Mouse (Mus musculus): ENCODE results near the gene Rassf5. TPM values are rescaled to one million over a fixed set of nuclear protein-coding genes. Genes with fewer than 3 reads are reported as not detected.

The Rassf5 gene
- polyA plus RNA-seq, 1 experiment from 2014 or later: 7.9 TPM

GRCm38 (mm10) chr1:131201391-131201790 lies 43.7 kb downstream of the Rassf5 start:
- no peak for ATAC-seq (ENCODE audit: low FRiP score, low TSS enrichment)
- Histone ChIP-seq H3K9ac (ENCODE audit: low read length) (no peak overlapping the region), H3K4me1 (replicated peaks; ENCODE audit: control insufficient read depth, insufficient read depth) (peaks cover 8% of the 10 kb centered on the region; the same call in 1 of the 2 replicates), H3K36me3 (ENCODE audit: control insufficient read depth, insufficient read depth, low read length) (no peaks in the 10 kb centered on the region), H3K4me2 (replicated peaks; ENCODE audit: low read depth) (no peak overlapping the region), H3K27me3 (ENCODE audit: control insufficient read depth, insufficient read depth, low read length) (no peaks in the 10 kb centered on the region), H3K9me3 (ENCODE audit: control insufficient read depth, low read length) (no peaks in the 10 kb centered on the region), H3K4me3 (ENCODE audit: low read depth, low read length) (no peak overlapping the region), H3K27ac (replicated peaks) (peak overlapping the region; percentile 65)
- 72% methylated on average over 4 of the region's 4 CpGs for WGBS
- DNase-seq (ENCODE audit: low spot score): no peak
- TF ChIP-seq EP300 (optimal IDR thresholded peaks at IDR 0.05) (no peak), CTCF (IDR thresholded peaks at IDR 0.05; ENCODE audit: low read depth) (no peak)

DNA sequence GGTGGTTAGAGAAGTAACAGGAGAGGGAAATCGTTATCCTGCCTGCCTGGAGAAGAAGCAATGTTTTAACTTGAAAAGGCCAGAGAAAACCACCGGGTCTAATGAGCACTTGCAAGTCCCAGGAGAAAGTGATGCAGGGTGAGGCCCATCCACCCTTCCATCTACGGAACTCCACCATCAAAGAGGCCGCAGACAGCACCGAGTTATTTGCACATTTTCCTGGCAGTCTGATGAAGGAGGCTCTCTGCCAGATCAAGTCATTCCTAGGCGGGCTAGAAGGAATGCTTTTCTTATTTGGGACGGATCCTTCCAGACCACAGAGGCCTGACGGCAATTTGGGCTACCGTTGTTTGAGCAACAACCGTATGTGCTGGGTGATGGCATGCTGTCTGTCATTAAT lies 44.5 kb downstream of the Rassf5 start:
- peaks cover 11% of the 10 kb centered on the region for H3K4me1 ChIP-seq (replicated peaks; ENCODE audit: control insufficient read depth, insufficient read depth)
- peak overlapping the region; percentile 65 for H3K27ac ChIP-seq (replicated peaks)
- H3K9ac ChIP-seq (ENCODE audit: low read length): no peak overlapping the region
- TF ChIP-seq CTCF (IDR thresholded peaks at IDR 0.05; ENCODE audit: low read depth) (no peak), EP300 (optimal IDR thresholded peaks at IDR 0.05) (no peak)
- H3K36me3 ChIP-seq (ENCODE audit: control insufficient read depth, insufficient read depth, low read length): no peaks in the 10 kb centered on the region
- 20% methylated on average over 10 of the region's 10 CpGs for WGBS
- no peak overlapping the region for H3K4me2 ChIP-seq (replicated peaks; ENCODE audit: low read depth)
- DNase-seq (ENCODE audit: low spot score) (no peak), ATAC-seq (ENCODE audit: low FRiP score, low TSS enrichment) (no peak)
- H3K27me3 ChIP-seq (ENCODE audit: control insufficient read depth, insufficient read depth, low read length): no peaks in the 10 kb centered on the region
- H3K4me3 ChIP-seq (ENCODE audit: low read depth, low read length): no peak overlapping the region
- H3K9me3 ChIP-seq (ENCODE audit: control insufficient read depth, low read length): no peaks in the 10 kb centered on the region

- ATAC-seq (ENCODE audit: low FRiP score, low TSS enrichment) (peak; percentile 73), DNase-seq (ENCODE audit: low spot score) (peak; percentile 61)
- H3K9ac ChIP-seq (ENCODE audit: low read length): no peak overlapping the region
- 0 out of 2 replicates have a peak overlapping the region, but pooled peaks have one; percentile 5 for H3K4me2 ChIP-seq (replicated peaks; ENCODE audit: low read depth)
- H3K4me3 ChIP-seq (ENCODE audit: low read depth, low read length): no peak overlapping the region; the same call in 1 of the 2 replicates
- TF ChIP-seq EP300 (optimal IDR thresholded peaks at IDR 0.05) (no peak), CTCF (IDR thresholded peaks at IDR 0.05; ENCODE audit: low read depth) (peak; percentile 56)
- no peaks in the 10 kb centered on the region for H3K36me3 ChIP-seq (ENCODE audit: control insufficient read depth, insufficient read depth, low read length)
- H3K9me3 ChIP-seq (ENCODE audit: control insufficient read depth, low read length): no peaks in the 10 kb centered on the region
- 44% methylated on average over 12 of the region's 12 CpGs for WGBS
- H3K4me1 ChIP-seq (replicated peaks; ENCODE audit: control insufficient read depth, insufficient read depth): peaks cover 11% of the 10 kb centered on the region
- H3K27me3 ChIP-seq (ENCODE audit: control insufficient read depth, insufficient read depth, low read length): no peaks in the 10 kb centered on the region
- H3K27ac ChIP-seq (replicated peaks): peak overlapping the region; percentile 65
Measured at GRCm38 (mm10) chr1:131199976-131200375, 45.1 kb downstream of the Rassf5 start.

DNA sequence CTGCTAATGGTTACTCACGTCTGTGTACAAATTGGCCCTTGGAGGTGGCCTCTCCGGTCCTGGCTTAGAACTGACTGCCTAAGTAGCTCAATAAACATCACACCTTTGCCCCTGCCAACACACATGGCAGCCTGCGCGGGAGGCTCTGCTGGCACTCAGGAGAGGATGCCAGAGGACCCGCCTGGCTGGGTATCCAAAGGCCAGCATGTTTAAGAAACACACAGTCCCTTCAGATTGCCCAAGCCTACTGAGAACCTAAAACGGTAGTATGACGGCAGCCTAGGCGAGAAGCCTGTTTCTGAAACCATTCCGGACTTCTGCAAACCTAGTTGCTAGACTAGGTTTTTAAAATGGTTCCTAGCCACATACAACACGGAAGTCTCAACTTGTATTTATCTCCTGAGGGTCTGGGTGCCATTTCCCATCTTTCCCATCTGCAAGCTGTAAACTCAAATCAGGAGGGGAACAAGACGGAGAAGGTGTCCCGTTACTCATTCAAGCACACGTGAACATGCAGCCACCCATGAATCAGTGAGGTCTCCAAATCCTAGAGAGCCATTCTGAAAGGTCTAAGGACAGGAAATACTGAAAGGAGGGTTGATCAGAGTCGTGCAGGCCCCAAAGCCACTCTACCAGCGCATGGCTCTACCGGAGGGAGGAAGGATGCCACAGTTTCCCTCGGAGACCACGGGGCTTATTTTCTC lies 45.8 kb downstream of the Rassf5 start:
- H3K4me3 ChIP-seq (ENCODE audit: low read depth, low read length): no peak overlapping the region; the same call in 1 of the 2 replicates
- DNase-seq (ENCODE audit: low spot score) (no peak), ATAC-seq (ENCODE audit: low FRiP score, low TSS enrichment) (no peak)

GRCm38 (mm10) chr1:131198417-131198960 lies 46.6 kb downstream of the Rassf5 start:
- no peak overlapping the region for H3K27ac ChIP-seq (replicated peaks)
- no peaks in the 10 kb centered on the region for H3K9me3 ChIP-seq (ENCODE audit: control insufficient read depth, low read length)
- no peaks in the 10 kb centered on the region for H3K36me3 ChIP-seq (ENCODE audit: control insufficient read depth, insufficient read depth, low read length)
- 65% methylated on average over 9 of the region's 9 CpGs for WGBS
- TF ChIP-seq CTCF (IDR thresholded peaks at IDR 0.05; ENCODE audit: low read depth) (no peak), EP300 (optimal IDR thresholded peaks at IDR 0.05) (no peak)
- no peak overlapping the region for H3K9ac ChIP-seq (ENCODE audit: low read length)
- no peak overlapping the region for H3K4me2 ChIP-seq (replicated peaks; ENCODE audit: low read depth)
- no peak for ATAC-seq (ENCODE audit: low FRiP score, low TSS enrichment)
- H3K4me1 ChIP-seq (replicated peaks; ENCODE audit: control insufficient read depth, insufficient read depth): peaks cover 11% of the 10 kb centered on the region
- no peak for DNase-seq (ENCODE audit: low spot score)
- no peak overlapping the region for H3K4me3 ChIP-seq (ENCODE audit: low read depth, low read length)
- no peaks in the 10 kb centered on the region for H3K27me3 ChIP-seq (ENCODE audit: control insufficient read depth, insufficient read depth, low read length)

More for the DNA sequence above, 45.8 kb downstream of the Rassf5 start:
- Histone ChIP-seq H3K4me1 (replicated peaks; ENCODE audit: control insufficient read depth, insufficient read depth) (peaks cover 11% of the 10 kb centered on the region), H3K36me3 (ENCODE audit: control insufficient read depth, insufficient read depth, low read length) (no peaks in the 10 kb centered on the region), H3K9ac (ENCODE audit: low read length) (no peak overlapping the region), H3K27me3 (ENCODE audit: control insufficient read depth, insufficient read depth, low read length) (no peaks in the 10 kb centered on the region), H3K9me3 (ENCODE audit: control insufficient read depth, low read length) (no peaks in the 10 kb centered on the region), H3K4me2 (replicated peaks; ENCODE audit: low read depth) (no peak overlapping the region), H3K27ac (replicated peaks) (peak overlapping the region; percentile 65)
- WGBS: 69% methylated on average over 18 of the region's 18 CpGs
- TF ChIP-seq CTCF (IDR thresholded peaks at IDR 0.05; ENCODE audit: low read depth): no peak
- TF ChIP-seq EP300 (optimal IDR thresholded peaks at IDR 0.05): no peak

GRCm38 (mm10) chr1:131196107-131196506 lies 49.0 kb downstream of the Rassf5 start:
- peak overlapping the region; percentile 85 for H3K27ac ChIP-seq (replicated peaks)
- H3K36me3 ChIP-seq (ENCODE audit: control insufficient read depth, insufficient read depth, low read length): no peaks in the 10 kb centered on the region
- no peak for ATAC-seq (ENCODE audit: low FRiP score, low TSS enrichment)
- WGBS: 26% methylated on average over 2 of the region's 2 CpGs
- TF ChIP-seq EP300 (optimal IDR thresholded peaks at IDR 0.05) (no peak), CTCF (IDR thresholded peaks at IDR 0.05; ENCODE audit: low read depth) (no peak)
- H3K9ac ChIP-seq (ENCODE audit: low read length): 0 out of 2 replicates have a peak overlapping the region, but pooled peaks have one; percentile 27
- no peaks in the 10 kb centered on the region for H3K9me3 ChIP-seq (ENCODE audit: control insufficient read depth, low read length)
- H3K4me2 ChIP-seq (replicated peaks; ENCODE audit: low read depth): no peak overlapping the region
- H3K4me3 ChIP-seq (ENCODE audit: low read depth, low read length): no peak overlapping the region
- no peak for DNase-seq (ENCODE audit: low spot score)
- H3K4me1 ChIP-seq (replicated peaks; ENCODE audit: control insufficient read depth, insufficient read depth): peaks cover 11% of the 10 kb centered on the region
- no peaks in the 10 kb centered on the region for H3K27me3 ChIP-seq (ENCODE audit: control insufficient read depth, insufficient read depth, low read length)
